Mouse (Mus musculus): ENCODE results near the gene Kcnk1.

Gene Kcnk1

GRCm38 (mm10) chr8:125995101-125995986, at the start of gene Kcnk1:
Gene Kcnk1 (plus strand): TSS chr8:125995170.
- no peak for DNase-seq (ENCODE audit: low spot score in 2 of 2)

- no peak for DNase-seq (ENCODE audit: low spot score in 2 of 2)
These were observed 46.2 kb upstream of the Kcnk1 start for GRCm38 (mm10) chr8:125948696-125949308.

DNA sequence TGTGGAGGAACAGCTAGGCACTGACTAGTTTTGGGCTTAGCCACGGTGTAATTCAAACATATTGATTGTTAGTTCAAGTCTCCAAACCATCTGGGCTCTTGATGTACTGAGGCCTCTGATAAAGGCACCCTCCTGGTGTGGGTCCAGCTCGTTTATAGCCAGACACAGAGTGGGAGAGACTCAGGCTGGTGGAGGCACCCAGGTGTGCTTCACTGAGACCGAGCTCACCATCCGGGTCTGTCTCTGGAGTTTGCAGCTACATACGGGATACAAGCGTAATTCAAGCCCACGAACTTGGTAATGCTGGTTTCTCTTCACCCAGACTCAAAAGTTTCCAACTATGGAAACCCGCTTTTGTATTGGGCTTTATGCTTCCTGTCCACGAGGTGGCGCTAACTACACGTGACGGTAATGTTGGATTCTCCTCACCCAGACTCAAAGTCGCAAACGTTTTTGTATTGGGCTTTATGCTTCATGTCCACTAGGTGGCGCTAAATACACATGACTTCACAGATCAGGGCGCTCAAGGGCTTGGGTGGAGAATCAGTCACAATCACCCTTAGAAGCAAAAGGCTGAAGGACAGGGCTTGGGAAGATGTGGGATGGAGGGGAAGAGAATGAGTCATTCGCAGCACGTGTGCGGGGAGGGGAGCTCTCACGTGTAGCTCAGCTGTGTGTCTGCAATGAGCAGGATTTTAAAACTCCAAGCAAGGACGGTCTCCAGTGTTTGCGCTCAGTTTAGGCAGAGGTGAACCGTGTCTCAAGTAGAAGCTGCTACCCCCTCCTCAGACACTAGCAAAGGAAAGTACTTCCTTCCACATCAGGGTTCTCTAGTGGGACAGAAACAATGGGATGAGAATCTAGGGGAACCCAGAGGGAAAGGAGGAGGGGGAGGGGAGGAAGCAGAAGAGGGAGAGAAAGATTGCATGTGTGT, 44.7 kb upstream of the Kcnk1 start:
- peak; percentile 65 to 85 for DNase-seq (ENCODE audit: low spot score in 2 of 2)

DNA sequence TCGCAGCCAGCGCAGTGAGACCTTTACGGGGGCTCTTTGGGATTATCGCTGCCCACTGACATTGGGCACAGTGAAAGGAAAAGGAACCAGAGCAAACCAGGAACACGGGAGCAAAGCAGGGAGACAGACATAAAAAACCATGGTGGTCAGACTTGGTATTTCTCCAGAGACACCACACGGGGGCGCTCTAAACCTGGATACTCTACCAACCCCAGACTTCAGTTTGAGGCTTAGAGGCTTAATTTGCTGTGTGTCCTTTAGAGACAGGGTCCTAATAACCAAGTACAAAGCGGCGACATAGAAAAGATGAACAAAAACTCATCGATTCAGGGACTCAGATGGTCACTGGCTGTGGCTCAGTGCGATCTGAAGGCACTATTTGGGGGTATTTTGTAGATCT, 39.3 kb upstream of the Kcnk1 start:
- DNase-seq (ENCODE audit: low spot score in 2 of 2): no peak

- no peak for DNase-seq (ENCODE audit: low spot score in 2 of 2)
These were observed 38.2 kb upstream of the Kcnk1 start for GRCm38 (mm10) chr8:125956796-125957195.

DNA sequence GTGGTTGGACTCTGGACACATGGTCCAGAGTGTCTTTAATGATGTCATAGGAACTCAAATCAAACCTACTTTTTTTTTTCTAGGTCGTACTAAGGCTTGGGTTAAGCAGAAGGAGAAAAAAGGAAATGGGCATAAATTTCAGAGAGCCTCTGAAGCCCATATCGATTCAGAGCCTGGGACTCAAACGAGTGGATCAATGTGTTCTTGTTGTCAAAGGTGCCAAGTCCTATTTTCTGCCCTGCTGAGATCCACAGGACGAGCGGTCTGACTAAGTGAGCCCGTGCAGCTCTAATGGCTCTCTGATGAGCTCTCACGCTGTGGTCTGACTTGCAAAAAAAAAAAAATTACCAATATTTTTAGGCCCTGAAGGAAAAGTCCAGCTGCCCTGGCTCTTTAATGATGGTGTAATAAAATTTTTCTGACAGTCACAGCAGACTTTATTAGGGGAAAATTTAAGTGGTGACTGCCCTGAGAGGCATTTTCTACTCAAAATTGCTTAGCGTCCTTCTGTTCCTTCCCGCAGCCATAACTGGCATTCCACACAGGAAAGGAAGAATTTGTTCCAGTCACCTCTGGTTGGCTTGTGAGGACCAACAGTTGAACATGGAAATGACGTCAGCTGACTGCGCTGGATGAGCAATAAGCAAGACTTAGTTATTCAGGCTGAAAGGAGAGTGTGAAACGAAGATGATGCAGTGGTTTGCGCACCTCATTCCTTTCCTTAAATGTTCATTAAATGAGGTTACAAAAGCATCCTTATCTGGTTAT, 37.6 kb upstream of the Kcnk1 start:
- no peak for DNase-seq (ENCODE audit: low spot score in 2 of 2)

- DNase-seq (ENCODE audit: low spot score in 2 of 2): no peak
These were observed 37.0 kb upstream of the Kcnk1 start for GRCm38 (mm10) chr8:125957994-125958368.

DNA sequence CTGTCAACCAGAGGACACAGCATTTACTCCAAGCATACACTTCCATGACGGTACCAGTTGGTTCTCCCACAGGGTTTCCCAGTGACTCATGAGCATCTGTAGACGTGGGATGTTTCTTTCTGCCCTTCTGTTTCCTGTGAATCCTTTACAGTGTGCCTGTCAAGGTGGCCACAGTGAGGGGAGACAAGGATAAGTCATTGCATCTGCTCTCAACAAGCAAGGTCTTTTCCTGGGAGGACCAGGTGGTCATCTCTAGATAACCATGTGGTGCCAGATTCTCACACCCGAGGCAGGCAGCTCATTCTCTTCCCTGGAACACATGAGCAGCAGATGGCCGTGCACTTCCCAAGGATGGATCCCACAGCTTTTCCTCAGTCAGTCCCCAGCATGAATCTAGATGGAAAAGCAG, 35.6 kb upstream of the Kcnk1 start:
- DNase-seq (ENCODE audit: low spot score in 2 of 2): no peak

- no peak for DNase-seq (ENCODE audit: low spot score in 2 of 2)
These were observed 34.9 kb upstream of the Kcnk1 start for GRCm38 (mm10) chr8:125960037-125960436.

DNA sequence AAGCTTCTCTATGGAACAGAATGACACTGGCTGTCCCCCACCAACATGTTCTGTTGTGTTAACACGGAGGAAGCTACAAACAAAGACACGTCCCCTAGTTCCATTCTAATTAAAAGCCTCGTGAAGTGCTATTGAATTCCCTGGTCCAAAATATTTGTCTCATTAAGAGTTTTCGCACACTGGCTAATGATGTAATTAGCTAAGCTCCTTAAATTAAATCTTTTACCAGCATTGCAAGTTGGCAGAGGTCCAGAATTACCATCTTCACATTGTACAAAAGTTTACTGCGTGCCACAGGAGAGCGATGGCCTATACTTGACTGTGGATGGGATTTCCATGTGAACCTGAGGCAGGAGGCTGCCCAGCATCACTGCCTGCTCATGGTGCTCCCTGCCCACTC, 33.2 kb upstream of the Kcnk1 start:
- DNase-seq (ENCODE audit: low spot score in 2 of 2): no peak

- no peak for DNase-seq (ENCODE audit: low spot score in 2 of 2)
These were observed 31.2 kb upstream of the Kcnk1 start for GRCm38 (mm10) chr8:125963807-125964211.

- no peak for DNase-seq (ENCODE audit: low spot score in 2 of 2)
These were observed 23.6 kb upstream of the Kcnk1 start for GRCm38 (mm10) chr8:125971336-125971735.

DNA sequence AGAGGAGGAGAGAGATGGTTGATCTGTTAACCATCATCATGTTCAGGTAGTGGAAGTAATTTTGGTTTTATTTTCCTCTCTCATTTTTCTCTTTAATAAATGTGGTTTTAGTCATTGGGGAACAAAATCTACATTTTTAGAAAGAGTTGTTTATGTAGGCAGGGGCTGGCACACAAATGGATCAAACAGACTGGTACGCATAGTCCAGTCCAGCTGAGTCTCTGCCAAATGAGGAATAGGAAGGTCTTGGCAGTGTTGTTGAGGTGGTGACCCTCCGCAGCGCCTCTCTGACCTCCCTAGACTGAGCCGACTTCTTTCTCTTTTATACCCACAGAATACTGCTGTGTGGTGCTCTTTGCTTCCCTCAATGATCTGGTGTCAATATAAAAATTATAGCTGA, 19.0 kb upstream of the Kcnk1 start:
- DNase-seq (ENCODE audit: low spot score in 2 of 2): no peak

- DNase-seq (ENCODE audit: low spot score in 2 of 2): no peak
These were observed 14.1 kb upstream of the Kcnk1 start for GRCm38 (mm10) chr8:125980826-125981225.

GRCm38 (mm10) chr8:125983515-125983914, 11.5 kb upstream of the Kcnk1 start:
- no peak for DNase-seq (ENCODE audit: low spot score in 2 of 2)

GRCm38 (mm10) chr8:125984140-125984539, 10.8 kb upstream of the Kcnk1 start:
- DNase-seq (ENCODE audit: low spot score in 2 of 2): no peak

- no peak for DNase-seq (ENCODE audit: low spot score in 2 of 2)
These were observed 9.6 kb upstream of the Kcnk1 start for GRCm38 (mm10) chr8:125985364-125985763.

DNA sequence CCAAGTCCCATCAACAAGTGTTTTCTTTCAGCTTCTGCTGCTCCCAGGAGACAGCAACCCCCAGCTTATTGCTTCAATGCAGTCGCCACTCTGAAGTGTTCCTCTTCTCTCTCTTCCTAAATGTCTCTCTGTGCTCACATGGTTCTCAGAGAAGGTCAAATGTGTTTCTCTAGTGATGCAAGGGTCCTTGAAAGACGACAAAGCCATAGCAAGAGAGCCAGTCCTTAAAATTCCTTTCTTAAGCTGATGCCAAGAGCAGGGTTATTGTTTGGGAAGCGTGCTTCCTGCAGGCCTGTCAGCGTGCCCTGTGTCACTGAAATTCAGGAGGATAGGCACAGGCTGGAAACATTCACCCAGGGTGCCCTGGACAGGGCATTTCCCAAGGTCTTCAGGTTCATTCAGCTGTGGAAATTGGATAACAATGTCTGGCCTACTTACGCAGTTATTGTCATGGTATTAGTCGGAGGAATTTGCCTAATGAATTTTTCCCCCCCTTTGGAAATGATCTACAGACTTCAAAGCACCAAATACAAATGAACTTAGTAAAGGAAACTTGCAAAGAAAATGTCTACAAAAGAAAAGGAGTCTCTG, 7.9 kb upstream of the Kcnk1 start:
- DNase-seq (ENCODE audit: low spot score in 2 of 2): no peak

- no peak for DNase-seq (ENCODE audit: low spot score in 2 of 2)
These were observed 7.0 kb upstream of the Kcnk1 start for GRCm38 (mm10) chr8:125987996-125988395.

GRCm38 (mm10) chr8:125993636-125994035, 1.3 kb upstream of the Kcnk1 start:
- DNase-seq (ENCODE audit: low spot score in 2 of 2): no peak
